Mouse (Mus musculus) MEL (cell line): ENCODE results near the gene Adcy3. TPM values are rescaled to one million over a fixed set of nuclear protein-coding genes. Genes with fewer than 3 reads are reported as not detected.
A peak's percentile ranks its signal among the peaks of the same experiment; 100 is the strongest.

Experiments used
- DNase-seq: peaks from one replicate; pipeline ENCODE4 v3.0.0; 2011; ENCODE audit warnings: low read depth, low spot score
- H3K27ac ChIP-seq: 2 replicates; pipeline ENCODE4 v1.5.1; 2012; ENCODE audit warnings: low read depth, mild to moderate bottlenecking, control low read depth, low read length, moderate library complexity; ENCODE audit not compliant: control insufficient read depth
- H3K27me3 ChIP-seq, 2 experiments: fragments of 150-350 bp in 1 of 2; sonication (generic) in 1 of 2; 2 replicates each; pipeline ENCODE4 v1.6.1; 2012; ENCODE audit warnings: low read length in 2 of 2, mild to moderate bottlenecking in 2 of 2, improper control_type of control experiment in 1 of 2, moderate library complexity in 1 of 2; ENCODE audit not compliant: insufficient read depth in 2 of 2, control insufficient read depth in 1 of 2
- H3K36me3 ChIP-seq, 2 experiments: 2 replicates each; pipeline ENCODE4 v1.6.1; 2012 to 2014; ENCODE audit warnings: low read length in 2 of 2, improper control_type of control experiment in 1 of 2, inconsistent platforms in 1 of 2, mild to moderate bottlenecking in 1 of 2; ENCODE audit not compliant: insufficient read depth in 2 of 2, control insufficient read depth in 1 of 2
- H3K4me1 ChIP-seq, 2 experiments: fragments of 150-350 bp in 1 of 2; sonication (generic) in 1 of 2; 2 replicates each; pipeline ENCODE4 v1.6.1; 2012; ENCODE audit warnings: low read length in 2 of 2, improper control_type of control experiment in 1 of 2, mild to moderate bottlenecking in 1 of 2; ENCODE audit not compliant: insufficient read depth in 2 of 2, control insufficient read depth in 1 of 2
- H3K4me3 ChIP-seq, 2 experiments: fragments of 150-350 bp in 1 of 2; sonication (generic) in 1 of 2; 2 replicates each; pipeline ENCODE4 v1.5.1; 2012; ENCODE audit warnings: low read depth in 2 of 2, low read length in 2 of 2, mild to moderate bottlenecking in 2 of 2, moderate library complexity in 2 of 2, control low read depth in 1 of 2, improper control_type of control experiment in 1 of 2; ENCODE audit not compliant: control insufficient read depth in 1 of 2, insufficient read depth in 1 of 2
- H3K79me2 ChIP-seq: 2 replicates; pipeline ENCODE4 v1.6.1; 2012; ENCODE audit warnings: mild to moderate bottlenecking, low read length, moderate library complexity; ENCODE audit not compliant: control insufficient read depth, poor library complexity, insufficient read depth
- H3K9ac ChIP-seq: 2 replicates; pipeline ENCODE4 v1.6.1; 2012; ENCODE audit warnings: low read depth, mild to moderate bottlenecking, control low read depth, low read length, moderate library complexity; ENCODE audit not compliant: control insufficient read depth, poor library complexity, severe bottlenecking
- H3K9me3 ChIP-seq: fragments of 150-350 bp; sonication (generic); replicated peaks from 2 replicates; pipeline ENCODE4 v1.6.1; 2012; ENCODE audit warnings: mild to moderate bottlenecking, low read length, improper control_type of control experiment, moderate library complexity; ENCODE audit not compliant: insufficient read depth
- BHLHE40 ChIP-seq: IDR thresholded peaks from 2 replicates; pipeline ENCODE4 v1.6.1; 2012; ENCODE audit warnings: low read depth, mild to moderate bottlenecking, inconsistent platforms, low read length, improper control_type of control experiment, borderline replicate concordance
- CHD2 ChIP-seq: IDR thresholded peaks from 2 replicates; pipeline ENCODE4 v1.6.1; 2011; ENCODE audit warnings: low read length, improper control_type of control experiment
- CTCF ChIP-seq, 3 experiments: IDR thresholded peaks in 2 of 3; conservative IDR thresholded peaks in 1 of 3; 2 replicates each; pipeline ENCODE4 v1.5.1; 2011 to 2012; ENCODE audit warnings: low read length in 3 of 3, low read depth in 2 of 3, mild to moderate bottlenecking in 2 of 3, improper control_type of control experiment in 1 of 3, inconsistent platforms in 1 of 3, mixed read lengths in 1 of 3, moderate library complexity in 1 of 3; ENCODE audit not compliant: control insufficient read depth in 1 of 3, insufficient read depth in 1 of 3, poor library complexity in 1 of 3, severe bottlenecking in 1 of 3
- E2F4 ChIP-seq: IDR thresholded peaks from 2 replicates; pipeline ENCODE4 v1.6.1; 2011; ENCODE audit warnings: low read depth, low read length, improper control_type of control experiment, borderline replicate concordance
- EP300 ChIP-seq, 2 experiments: IDR thresholded peaks; 2 replicates each; pipeline ENCODE4 v1.6.1; 2011; ENCODE audit warnings: improper control_type of control experiment in 2 of 2, low read length in 2 of 2, low read depth in 1 of 2, mild to moderate bottlenecking in 1 of 2
- GABPA ChIP-seq: IDR thresholded peaks from 2 replicates; pipeline ENCODE4 v1.6.1; 2012; ENCODE audit warnings: low read depth, mild to moderate bottlenecking, inconsistent platforms, low read length, improper control_type of control experiment, moderate library complexity
- GATA1 ChIP-seq: IDR thresholded peaks from 2 replicates; pipeline ENCODE4 v1.6.1; 2011; ENCODE audit warnings: low read depth, low read length, improper control_type of control experiment
- HCFC1 ChIP-seq: IDR thresholded peaks from 2 replicates; pipeline ENCODE4 v1.6.1; 2012; ENCODE audit warnings: low read depth, mild to moderate bottlenecking, inconsistent platforms, low read length, improper control_type of control experiment, moderate library complexity
- JUND ChIP-seq: IDR thresholded peaks from 2 replicates; pipeline ENCODE4 v1.6.1; 2011; ENCODE audit warnings: low read depth, mild to moderate bottlenecking, improper control_type of control experiment, low read length
- KAT2A ChIP-seq: conservative IDR thresholded peaks from 2 replicates; pipeline ENCODE4 v1.6.1; 2012; ENCODE audit warnings: low read depth, low read length, improper control_type of control experiment, inconsistent platforms
- MAX ChIP-seq: IDR thresholded peaks from 2 replicates; pipeline ENCODE4 v1.6.1; 2011; ENCODE audit warnings: low read length, improper control_type of control experiment
- MXI1 ChIP-seq: IDR thresholded peaks from 2 replicates; pipeline ENCODE4 v1.6.1; 2011; ENCODE audit warnings: mild to moderate bottlenecking, low read depth, low read length, improper control_type of control experiment
- MYB ChIP-seq: IDR thresholded peaks from 2 replicates; pipeline ENCODE4 v1.6.1; 2011; ENCODE audit warnings: mild to moderate bottlenecking, low read depth, low read length, improper control_type of control experiment
- MYC ChIP-seq: IDR thresholded peaks from 2 replicates; pipeline ENCODE4 v1.6.1; 2011; ENCODE audit warnings: low read depth, mild to moderate bottlenecking, low read length, improper control_type of control experiment, moderate library complexity
- NRF1 ChIP-seq: IDR thresholded peaks from 2 replicates; pipeline ENCODE4 v1.6.1; 2014; ENCODE audit warnings: low read depth, mild to moderate bottlenecking, inconsistent platforms, low read length, improper control_type of control experiment, moderate library complexity; ENCODE audit not compliant: poor library complexity, insufficient read depth, severe bottlenecking
- POLR2A ChIP-seq, 2 experiments: IDR thresholded peaks; 2 replicates each; pipeline ENCODE4 v1.6.1; 2011 to 2012; ENCODE audit warnings: low read length in 2 of 2, mild to moderate bottlenecking in 2 of 2, control low read depth in 1 of 2, improper control_type of control experiment in 1 of 2, low read depth in 1 of 2, moderate library complexity in 1 of 2; ENCODE audit not compliant: control insufficient read depth in 1 of 2, insufficient read depth in 1 of 2, poor library complexity in 1 of 2
- RAD21 ChIP-seq: IDR thresholded peaks from 2 replicates; pipeline ENCODE4 v1.6.1; 2011; ENCODE audit warnings: mild to moderate bottlenecking, low read depth, low read length, improper control_type of control experiment
- SMC3 ChIP-seq: IDR thresholded peaks from 2 replicates; pipeline ENCODE4 v1.6.1; 2011; ENCODE audit warnings: low read depth, low read length, improper control_type of control experiment
- TBP ChIP-seq: IDR thresholded peaks from 2 replicates; pipeline ENCODE4 v1.8.0; 2011; ENCODE audit warnings: low read depth, low read length, improper control_type of control experiment
- ZC3H11A ChIP-seq: IDR thresholded peaks from 2 replicates; pipeline ENCODE4 v1.6.1; 2012; ENCODE audit warnings: low read depth, mild to moderate bottlenecking, inconsistent platforms, low read length, improper control_type of control experiment
- ZKSCAN1 ChIP-seq: IDR thresholded peaks from 2 replicates; pipeline ENCODE4 v1.6.1; 2012; ENCODE audit warnings: low read depth, mild to moderate bottlenecking, inconsistent platforms, low read length, improper control_type of control experiment, moderate library complexity
- ZMIZ1 ChIP-seq: IDR thresholded peaks from 2 replicates; pipeline ENCODE4 v1.6.1; 2012; ENCODE audit warnings: low read depth, mild to moderate bottlenecking, inconsistent platforms, low read length, improper control_type of control experiment, moderate library complexity
- polyA plus RNA-seq, 2 experiments: library from polyadenylated mRNA; stranded (reverse) in 1 of 2; unstranded in 1 of 2; fragments of >175 nt in 1 of 2; fragments of >200 nt in 1 of 2; gene quantifications; 2 replicates each; pipeline versions ENCODE4 v1.2.1 to v1.2.4; 2012; ENCODE audit warnings: low replicate concordance in 2 of 2, low read depth in 1 of 2; ENCODE audit not compliant: insufficient read length in 2 of 2, insufficient read depth in 1 of 2, missing spikeins in 1 of 2
- total RNA-seq: library from RNA; depleted of rRNA; stranded (reverse); fragments of 300-350 nt; gene quantifications from 2 replicates; pipeline ENCODE4 v1.2.3, GENCODE M21; 2012

Adcy3 gene
- total and polyA plus RNA-seq, 3 experiments, result 0.19 to 3.0 TPM; not detected in 1

GRCm38 (mm10) chr12:4208405-4209133 is 75.7 kb downstream of the Adcy3 start:
- TF ChIP-seq E2F4 (no peak), NRF1 (no peak), MYB (no peak), MXI1 (no peak), MAX (no peak), KAT2A (no peak), EP300 (IDR thresholded peaks at IDR 0.05; ENCODE audit: low read depth in 1 of 2, low read length in 2 of 2) (no peak), ZMIZ1 (no peak), GABPA (no peak), MYC (no peak), BHLHE40 (no peak), JUND (no peak), GATA1 (no peak), POLR2A (IDR thresholded peaks at IDR 0.05; ENCODE audit: control insufficient read depth in 1 of 2, insufficient read depth in 1 of 2, low read depth in 1 of 2, low read length in 2 of 2, poor library complexity in 1 of 2) (no peak), CTCF (IDR thresholded peaks at IDR 0.05 in 2 of 3, conservative IDR thresholded peaks at IDR 0.05 in 1 of 3; ENCODE audit: control insufficient read depth in 1 of 3, insufficient read depth in 1 of 3, low read depth in 2 of 3, low read length in 3 of 3, poor library complexity in 1 of 3, severe bottlenecking in 1 of 3) (peak; percentile 45 to 83 (median 69); a peak in 5 of 6 replicates), TBP (0 out of 2 replicates have a peak, but pooled peaks have one; percentile 16), ZC3H11A (0 out of 2 replicates have a peak, but pooled peaks have one; percentile 2), CHD2 (no peak), HCFC1 (no peak), ZKSCAN1 (no peak), RAD21 (peak; percentile 55), SMC3 (peak; percentile 69)
- DNase-seq, result peak; percentile 86
- peak overlapping the region; percentile 62 for H3K9ac ChIP-seq
- no peaks in the 10 kb centered on the region for H3K9me3 ChIP-seq
- no peaks in the 10 kb centered on the region for H3K79me2 ChIP-seq
- no peaks in the 10 kb centered on the region for H3K27me3 ChIP-seq
- peak overlapping the region; percentile 50 for H3K27ac ChIP-seq
- peaks cover 2 to 3% of the 10 kb centered on the region in 2 experiments; a peak in 2 of 4 replicates for H3K36me3 ChIP-seq
- H3K4me3 ChIP-seq, result peak overlapping the region in 1 of 2 experiments; percentile 44; a peak in 2 of 4 replicates
- peaks cover 0 to 2% of the 10 kb centered on the region in 2 experiments; a peak in 1 of 4 replicates for H3K4me1 ChIP-seq
